Comparison of ENCODE assay signal across 8 mouse cellular contexts in the genomic region with DNA sequence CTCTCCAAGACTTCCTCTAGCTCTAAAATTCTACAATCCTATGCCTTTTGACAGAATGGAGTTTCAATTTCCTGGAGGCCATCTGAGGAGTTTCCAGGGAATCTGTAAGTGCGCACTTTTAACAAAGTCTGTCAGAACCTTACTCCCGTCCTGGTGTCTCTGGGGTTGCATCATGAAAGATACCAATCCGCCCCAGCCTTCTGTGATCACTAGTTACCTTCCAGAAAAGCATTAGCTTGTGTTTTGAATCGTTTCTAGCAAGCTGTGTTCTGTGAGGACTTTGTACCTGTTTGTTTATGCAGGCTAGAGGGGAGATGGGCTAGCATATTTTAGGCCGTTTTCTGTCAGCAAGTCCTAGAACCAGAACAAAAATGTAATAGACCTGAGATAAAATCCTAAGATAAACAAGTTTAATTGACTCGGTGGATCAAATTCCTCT. TPM values are rescaled to one million over a fixed set of nuclear protein-coding genes. Genes with fewer than 3 reads are reported as not detected.
DNase-seq lines count a peak whose midpoint lies in the region; ATAC-seq and TF ChIP-seq lines count a peak whose summit lies in the region.

No protein-coding gene starts in this region.

- H3K9me3 ChIP-seq in heart, embryonic 15.5 days (replicated peaks) = no peaks in the 10 kb centered on the region
- no peaks in the 10 kb centered on the region for H3K9me3 ChIP-seq in hindbrain, embryonic 11.5 days (ENCODE audit: control insufficient read depth, low read length)
- H3K9me3 ChIP-seq in midbrain, embryonic 12.5 days = no peaks in the 10 kb centered on the region

- WGBS in heart, embryonic 15.5 days = 27% methylated on average over 6 of the region's 6 CpGs
- 58% methylated on average over 6 of the region's 6 CpGs for WGBS in hindbrain, embryonic 11.5 days
- 53% methylated on average over 6 of the region's 6 CpGs for WGBS in midbrain, embryonic 12.5 days

- no peak for ATAC-seq in heart, embryonic 15.5 days (replicated peaks; ENCODE audit: insufficient number of reproducible peaks, insufficient read depth, low FRiP score, low read depth)
- ATAC-seq in Patski = peak; percentile 5
- ATAC-seq in hindbrain, embryonic 11.5 days (ENCODE audit: low FRiP score) = no peak
- ATAC-seq in midbrain, embryonic 12.5 days (ENCODE audit: low FRiP score, low read depth) = no peak

- intact Hi-C loops in heart, postnatal 14 days (cut with DNase I) = loop anchor here (2.0 kb wide), 1 partner anchor 22 kb away; no protein-coding TSS in a partner anchor

- peaks cover 20% of the 10 kb centered on the region for H3K4me1 ChIP-seq in heart, embryonic 15.5 days (replicated peaks)
- H3K4me1 ChIP-seq in hindbrain, embryonic 11.5 days (replicated peaks; ENCODE audit: control insufficient read depth, insufficient read depth, low read length) = no peaks in the 10 kb centered on the region
- H3K4me1 ChIP-seq in midbrain, embryonic 12.5 days = peaks cover 21% of the 10 kb centered on the region

- H3K4me2 ChIP-seq in heart, embryonic 15.5 days = peak overlapping the region; percentile 74
- peak overlapping the region; percentile 73; the same call in 1 of the 2 replicates for H3K4me2 ChIP-seq in hindbrain, embryonic 11.5 days (replicated peaks; ENCODE audit: low read depth, low read length)
- H3K4me2 ChIP-seq in midbrain, embryonic 12.5 days (replicated peaks) = peak overlapping the region; percentile 80

- POLR2A ChIA-PET in Patski (lab: Charles Lee) = interaction anchor here (0.5 to 0.9 kb wide), 3 partner anchors 20 to 1039 kb away, joined by 3 to 11 read pairs (median 4); no protein-coding TSS in a partner anchor

- H3K4me3 ChIP-seq in heart, embryonic 15.5 days = peak overlapping the region; percentile 78
- no peak overlapping the region for H3K4me3 ChIP-seq in hindbrain, embryonic 11.5 days (ENCODE audit: low read depth, low read length)
- peak overlapping the region; percentile 65 for H3K4me3 ChIP-seq in midbrain, embryonic 12.5 days

- peak overlapping the region; percentile 80; the same call in 1 of the 2 replicates for H3K27ac ChIP-seq in heart, embryonic 15.5 days
- H3K27ac ChIP-seq in hindbrain, embryonic 11.5 days (ENCODE audit: low read depth, low read length) = no peak overlapping the region
- no peak overlapping the region for H3K27ac ChIP-seq in midbrain, embryonic 12.5 days (replicated peaks)

- no peak for DNase-seq in heart, postnatal 14 days
- no peak for DNase-seq in Patski (ENCODE audit: low read depth, low spot score)
- DNase-seq in hindbrain, embryonic 11.5 days (ENCODE audit: low spot score) = no peak
- no peak for DNase-seq in urinary bladder, postnatal 14 days (ENCODE audit: low spot score)
- DNase-seq in right cerebral cortex, adult 18-20 months = no peak
- DNase-seq in thymus, postnatal 25 days = no peak

- TF ChIP-seq CTCF in Patski (IDR thresholded peaks at IDR 0.05) = no peak

- in situ Hi-C loops in Patski (cut with MboI; ENCODE audit: low pct_unique_long_range_greater_than_20kb) = no loop called here

- CTCF ChIA-PET in Patski (lab: Charles Lee) = interaction anchor here (0.8 to 2.0 kb wide), 4 partner anchors 14 to 851 kb away, joined by 3 to 6 read pairs (median 4); no protein-coding TSS in a partner anchor

- peaks cover 11% of the 10 kb centered on the region; the same call in 1 of the 2 replicates for H3K36me3 ChIP-seq in heart, embryonic 15.5 days
- H3K36me3 ChIP-seq in hindbrain, embryonic 11.5 days (ENCODE audit: control insufficient read depth, insufficient read depth, low read length) = no peaks in the 10 kb centered on the region
- H3K36me3 ChIP-seq in midbrain, embryonic 12.5 days = peaks cover 8% of the 10 kb centered on the region; the same call in 1 of the 2 replicates

- peak overlapping the region; percentile 83 for H3K9ac ChIP-seq in heart, embryonic 15.5 days
- no peak overlapping the region for H3K9ac ChIP-seq in hindbrain, embryonic 11.5 days (ENCODE audit: low read depth, low read length)
- no peak overlapping the region for H3K9ac ChIP-seq in midbrain, embryonic 12.5 days (replicated peaks)

- H3K27me3 ChIP-seq in heart, embryonic 15.5 days = no peaks in the 10 kb centered on the region
- no peaks in the 10 kb centered on the region for H3K27me3 ChIP-seq in Patski
- no peaks in the 10 kb centered on the region for H3K27me3 ChIP-seq in hindbrain, embryonic 11.5 days (ENCODE audit: control insufficient read depth, insufficient read depth, low read length)
- 0 out of 2 replicates have a peak, but pooled peaks cover 4% of the 10 kb centered on the region for H3K27me3 ChIP-seq in midbrain, embryonic 12.5 days

RNA-seq across cellular contexts. Expression of a gene that starts 0.9 kb away (rescaled TPM):
- polyA plus RNA-seq in heart, embryonic 15.5 days (2015; fragmentation: Nextera tagmentation; extraction: Ambion mirVana) = 29.8 and 36.0 TPM in 2 replicates
- total RNA-seq in heart, postnatal 14 days (2021) = 10 to 100 TPM; 17.4 to 17.9 TPM
- polyA plus RNA-seq in Patski (2021) = 49.4 TPM
- polyA plus RNA-seq in hindbrain, embryonic 11.5 days (2014; fragmentation: Nextera tagmentation; extraction: Ambion mirVana) = 12.5 and 13.4 TPM in 2 replicates
- 10.8 and 12.0 TPM in 2 replicates for polyA plus RNA-seq in midbrain, embryonic 12.5 days (2016; fragmentation: Nextera tagmentation; extraction: Ambion mirVana)

RNA-seq across cellular contexts. Expression of a gene that starts 48.0 kb away (rescaled TPM):
- 0.64 and 2.0 TPM in 2 replicates for polyA plus RNA-seq in heart, embryonic 15.5 days (2015; fragmentation: Nextera tagmentation; extraction: Ambion mirVana)
- total RNA-seq in heart, postnatal 14 days (2021) = under 1 TPM; 0.33 to 0.59 TPM
- polyA plus RNA-seq in Patski (2021) = 0.06 TPM
- polyA plus RNA-seq in hindbrain, embryonic 11.5 days (2014; fragmentation: Nextera tagmentation; extraction: Ambion mirVana) = 0.93 and 1.5 TPM in 2 replicates
- polyA plus RNA-seq in midbrain, embryonic 12.5 days (2016; fragmentation: Nextera tagmentation; extraction: Ambion mirVana) = 0.31 and 0.69 TPM in 2 replicates
